Mouse (Mus musculus): ENCODE measurements around the gene Hsd17b3. TPM values are rescaled to one million over a fixed set of nuclear protein-coding genes. Genes with fewer than 3 reads are reported as not detected.

Gene Hsd17b3
- polyA plus RNA-seq, 1 experiment: 27.2 TPM

- no peak overlapping the region for H3K27ac ChIP-seq (ENCODE audit: control insufficient read depth, insufficient read depth, low read depth, low read length)
- no peaks in the 10 kb centered on the region for H3K4me1 ChIP-seq (ENCODE audit: control insufficient read depth, insufficient read depth, low read length)
- no peaks in the 10 kb centered on the region for H3K27me3 ChIP-seq (ENCODE audit: control insufficient read depth, insufficient read depth, low read length)
- H3K36me3 ChIP-seq (ENCODE audit: control insufficient read depth, insufficient read depth, low read length): no peaks in the 10 kb centered on the region
- H3K4me3 ChIP-seq (ENCODE audit: control insufficient read depth, low read depth, low read length): no peak overlapping the region
- no peak for TF ChIP-seq CTCF (IDR thresholded peaks at IDR 0.05; ENCODE audit: control insufficient read depth, insufficient read depth, insufficient replicate concordance, low read depth, low read length)
- no peak for TF ChIP-seq POLR2A (IDR thresholded peaks at IDR 0.05; ENCODE audit: control insufficient read depth, low read depth, low read length)
Measured at GRCm38 (mm10) chr13:64033921-64034320, 55.1 kb downstream of the Hsd17b3 start.

- H3K4me3 ChIP-seq (ENCODE audit: control insufficient read depth, low read depth, low read length): no peak overlapping the region
- no peaks in the 10 kb centered on the region for H3K4me1 ChIP-seq (ENCODE audit: control insufficient read depth, insufficient read depth, low read length)
- TF ChIP-seq POLR2A (IDR thresholded peaks at IDR 0.05; ENCODE audit: control insufficient read depth, low read depth, low read length) (no peak), CTCF (IDR thresholded peaks at IDR 0.05; ENCODE audit: control insufficient read depth, insufficient read depth, insufficient replicate concordance, low read depth, low read length) (no peak)
- no peak overlapping the region for H3K27ac ChIP-seq (ENCODE audit: control insufficient read depth, insufficient read depth, low read depth, low read length)
- no peaks in the 10 kb centered on the region for H3K27me3 ChIP-seq (ENCODE audit: control insufficient read depth, insufficient read depth, low read length)
- H3K36me3 ChIP-seq (ENCODE audit: control insufficient read depth, insufficient read depth, low read length): no peaks in the 10 kb centered on the region
Measured at GRCm38 (mm10) chr13:64033181-64033580, 55.8 kb downstream of the Hsd17b3 start.

- H3K27me3 ChIP-seq (ENCODE audit: control insufficient read depth, insufficient read depth, low read length): no peaks in the 10 kb centered on the region
- no peak overlapping the region for H3K27ac ChIP-seq (ENCODE audit: control insufficient read depth, insufficient read depth, low read depth, low read length)
- H3K4me3 ChIP-seq (ENCODE audit: control insufficient read depth, low read depth, low read length): no peak overlapping the region
- no peaks in the 10 kb centered on the region for H3K36me3 ChIP-seq (ENCODE audit: control insufficient read depth, insufficient read depth, low read length)
- TF ChIP-seq CTCF (IDR thresholded peaks at IDR 0.05; ENCODE audit: control insufficient read depth, insufficient read depth, insufficient replicate concordance, low read depth, low read length): no peak
- no peak for TF ChIP-seq POLR2A (IDR thresholded peaks at IDR 0.05; ENCODE audit: control insufficient read depth, low read depth, low read length)
- H3K4me1 ChIP-seq (ENCODE audit: control insufficient read depth, insufficient read depth, low read length): no peaks in the 10 kb centered on the region
Measured at GRCm38 (mm10) chr13:64031254-64031653, 57.8 kb downstream of the Hsd17b3 start.

- H3K36me3 ChIP-seq (ENCODE audit: control insufficient read depth, insufficient read depth, low read length): no peaks in the 10 kb centered on the region
- TF ChIP-seq CTCF (IDR thresholded peaks at IDR 0.05; ENCODE audit: control insufficient read depth, insufficient read depth, insufficient replicate concordance, low read depth, low read length): no peak
- no peak overlapping the region for H3K4me3 ChIP-seq (ENCODE audit: control insufficient read depth, low read depth, low read length)
- H3K27ac ChIP-seq (ENCODE audit: control insufficient read depth, insufficient read depth, low read depth, low read length): no peak overlapping the region
- no peaks in the 10 kb centered on the region for H3K27me3 ChIP-seq (ENCODE audit: control insufficient read depth, insufficient read depth, low read length)
- H3K4me1 ChIP-seq (ENCODE audit: control insufficient read depth, insufficient read depth, low read length): no peaks in the 10 kb centered on the region
Measured at GRCm38 (mm10) chr13:64030792-64031191, 58.2 kb downstream of the Hsd17b3 start.

GRCm38 (mm10) chr13:64024803-64025202 lies 64.2 kb downstream of the Hsd17b3 start:
- no peak overlapping the region for H3K4me3 ChIP-seq (ENCODE audit: control insufficient read depth, low read depth, low read length)
- no peak overlapping the region for H3K27ac ChIP-seq (ENCODE audit: control insufficient read depth, insufficient read depth, low read depth, low read length)
- TF ChIP-seq CTCF (IDR thresholded peaks at IDR 0.05; ENCODE audit: control insufficient read depth, insufficient read depth, insufficient replicate concordance, low read depth, low read length): no peak
- TF ChIP-seq POLR2A (IDR thresholded peaks at IDR 0.05; ENCODE audit: control insufficient read depth, low read depth, low read length): no peak
- no peaks in the 10 kb centered on the region for H3K27me3 ChIP-seq (ENCODE audit: control insufficient read depth, insufficient read depth, low read length)
- no peaks in the 10 kb centered on the region for H3K4me1 ChIP-seq (ENCODE audit: control insufficient read depth, insufficient read depth, low read length)
- H3K36me3 ChIP-seq (ENCODE audit: control insufficient read depth, insufficient read depth, low read length): no peaks in the 10 kb centered on the region

- Histone ChIP-seq H3K27ac (ENCODE audit: control insufficient read depth, insufficient read depth, low read depth, low read length) (no peak overlapping the region), H3K4me3 (ENCODE audit: control insufficient read depth, low read depth, low read length) (no peak overlapping the region), H3K36me3 (ENCODE audit: control insufficient read depth, insufficient read depth, low read length) (no peaks in the 10 kb centered on the region), H3K27me3 (ENCODE audit: control insufficient read depth, insufficient read depth, low read length) (no peaks in the 10 kb centered on the region), H3K4me1 (ENCODE audit: control insufficient read depth, insufficient read depth, low read length) (no peaks in the 10 kb centered on the region)
- TF ChIP-seq CTCF (IDR thresholded peaks at IDR 0.05; ENCODE audit: control insufficient read depth, insufficient read depth, insufficient replicate concordance, low read depth, low read length) (no peak), POLR2A (IDR thresholded peaks at IDR 0.05; ENCODE audit: control insufficient read depth, low read depth, low read length) (no peak)
Measured at GRCm38 (mm10) chr13:64022786-64023468, 66.1 kb downstream of the Hsd17b3 start.

- H3K36me3 ChIP-seq (ENCODE audit: control insufficient read depth, insufficient read depth, low read length): no peaks in the 10 kb centered on the region
- no peaks in the 10 kb centered on the region for H3K27me3 ChIP-seq (ENCODE audit: control insufficient read depth, insufficient read depth, low read length)
- no peak for TF ChIP-seq CTCF (IDR thresholded peaks at IDR 0.05; ENCODE audit: control insufficient read depth, insufficient read depth, insufficient replicate concordance, low read depth, low read length)
- TF ChIP-seq POLR2A (IDR thresholded peaks at IDR 0.05; ENCODE audit: control insufficient read depth, low read depth, low read length): no peak
- no peaks in the 10 kb centered on the region for H3K4me1 ChIP-seq (ENCODE audit: control insufficient read depth, insufficient read depth, low read length)
- H3K27ac ChIP-seq (ENCODE audit: control insufficient read depth, insufficient read depth, low read depth, low read length): no peak overlapping the region
- H3K4me3 ChIP-seq (ENCODE audit: control insufficient read depth, low read depth, low read length): no peak overlapping the region
Measured at GRCm38 (mm10) chr13:64020902-64021311, 68.1 kb downstream of the Hsd17b3 start.

Measured in testis, adult 2 months (tissue).